Mouse (Mus musculus) thymus, adult 2 months (tissue): ENCODE measurements at regions not wholly inside any gene's neighbourhood (a gene's known extent, or its start where the extent isn't known, plus 50 kb on each side); places are given as distances from the start of the nearest gene placed in this dataset.

Experiments used
- DNase-seq: peaks from one replicate; pipeline ENCODE4 v3.0.0; 2021
- H3K27ac ChIP-seq: fragments of 200-500 bp; 2 replicates; pipeline ENCODE4 v1.5.1; 2012; ENCODE audit warnings: low read length, control low read depth; ENCODE audit not compliant: control insufficient read depth, insufficient read depth
- H3K27me3 ChIP-seq: fragments of 200-500 bp; 2 replicates; pipeline ENCODE4 v1.6.1; 2012; ENCODE audit warnings: mild to moderate bottlenecking, low read length, moderate library complexity, mixed read lengths; ENCODE audit not compliant: control insufficient read depth, insufficient read depth
- H3K36me3 ChIP-seq: fragments of 200-500 bp; 2 replicates; pipeline ENCODE4 v1.6.1; 2012; ENCODE audit warnings: mild to moderate bottlenecking, low read length, moderate library complexity; ENCODE audit not compliant: control insufficient read depth, insufficient read depth
- H3K4me1 ChIP-seq: fragments of 200-500 bp; replicated peaks from 2 replicates; pipeline ENCODE4 v1.6.1; 2012; ENCODE audit warnings: low read length; ENCODE audit not compliant: control insufficient read depth, insufficient read depth
- H3K4me3 ChIP-seq: fragments of 200-500 bp; 2 replicates; pipeline ENCODE4 v1.5.1; 2012; ENCODE audit warnings: mild to moderate bottlenecking, low read length, control low read depth, moderate library complexity; ENCODE audit not compliant: control insufficient read depth, insufficient read depth
- CTCF ChIP-seq: fragments of 200-500 bp; IDR thresholded peaks from 2 replicates; pipeline ENCODE4 v1.5.1; 2012; ENCODE audit warnings: mild to moderate bottlenecking, control low read depth, low read length, moderate library complexity, borderline replicate concordance; ENCODE audit not compliant: control insufficient read depth, poor library complexity, insufficient read depth; ENCODE audit errors: extremely low read depth
- POLR2A ChIP-seq: fragments of 200-500 bp; IDR thresholded peaks from 2 replicates; pipeline ENCODE4 v1.6.1; 2012; ENCODE audit warnings: mild to moderate bottlenecking, low read length, control low read depth, moderate library complexity; ENCODE audit not compliant: control insufficient read depth, poor library complexity, insufficient read depth; ENCODE audit errors: extremely low read depth
- WGBS: fragments of 180-500 bp; shearing (Covaris S2); methylation state at CpG from one replicate; pipeline ENCODE4 v1.1.7; 2018; 5-methylcytosine and 5-hydroxymethylcytosine counted together

- 64% methylated on average over 4 of the region's 4 CpGs for WGBS
- H3K27ac ChIP-seq: no peak overlapping the region
- H3K4me3 ChIP-seq: no peak overlapping the region
- H3K36me3 ChIP-seq: no peaks in the 10 kb centered on the region
- no peak for DNase-seq
- H3K27me3 ChIP-seq: no peaks in the 10 kb centered on the region
- H3K4me1 ChIP-seq: peaks cover 6% of the 10 kb centered on the region
- no peak for TF ChIP-seq POLR2A
- no peak for TF ChIP-seq CTCF
Observed at GRCm38 (mm10) chr8:126789076-126789475, 156.6 kb downstream of the Tomm20 start.

- no peak for TF ChIP-seq CTCF
- TF ChIP-seq POLR2A: no peak
- no peak overlapping the region for H3K27ac ChIP-seq
- H3K36me3 ChIP-seq: no peaks in the 10 kb centered on the region
- 88% methylated on average over 4 of the region's 4 CpGs for WGBS
- no peak overlapping the region for H3K4me3 ChIP-seq
- H3K27me3 ChIP-seq: no peaks in the 10 kb centered on the region
- DNase-seq: no peak
- peaks cover 6% of the 10 kb centered on the region for H3K4me1 ChIP-seq
Observed at GRCm38 (mm10) chr8:126788669-126789068, 157.0 kb downstream of the Tomm20 start.

GRCm38 (mm10) chr8:126787398-126787797, 158.2 kb downstream of the Tomm20 start:
- no peaks in the 10 kb centered on the region for H3K27me3 ChIP-seq
- H3K4me1 ChIP-seq: peaks cover 10% of the 10 kb centered on the region
- H3K36me3 ChIP-seq: no peaks in the 10 kb centered on the region
- no peak overlapping the region for H3K4me3 ChIP-seq
- no peak overlapping the region for H3K27ac ChIP-seq
- no peak for DNase-seq
- 60% methylated on average over 8 of the region's 8 CpGs for WGBS
- TF ChIP-seq POLR2A (no peak), CTCF (no peak)

- H3K27me3 ChIP-seq: no peaks in the 10 kb centered on the region
- no peak overlapping the region for H3K4me3 ChIP-seq
- no peaks in the 10 kb centered on the region for H3K36me3 ChIP-seq
- H3K4me1 ChIP-seq: peaks cover 10% of the 10 kb centered on the region
- H3K27ac ChIP-seq: no peak overlapping the region
- TF ChIP-seq POLR2A (no peak), CTCF (no peak)
- DNase-seq: no peak
- 94% methylated on average over 3 of the region's 3 CpGs for WGBS
Observed at GRCm38 (mm10) chr8:126785211-126785610, 160.4 kb downstream of the Tomm20 start.

GRCm38 (mm10) chr8:126784604-126785003, 161.0 kb downstream of the Tomm20 start:
- peaks cover 10% of the 10 kb centered on the region for H3K4me1 ChIP-seq
- no peak overlapping the region for H3K27ac ChIP-seq
- TF ChIP-seq POLR2A (no peak), CTCF (no peak)
- no peak for DNase-seq
- 92% methylated on average over 4 of the region's 4 CpGs for WGBS
- H3K27me3 ChIP-seq: no peaks in the 10 kb centered on the region
- no peak overlapping the region for H3K4me3 ChIP-seq
- H3K36me3 ChIP-seq: no peaks in the 10 kb centered on the region

- Histone ChIP-seq H3K36me3 (no peaks in the 10 kb centered on the region), H3K27ac (no peak overlapping the region), H3K4me3 (no peak overlapping the region), H3K4me1 (peaks cover 10% of the 10 kb centered on the region), H3K27me3 (no peaks in the 10 kb centered on the region)
- 96% methylated on average over 12 of the region's 12 CpGs for WGBS
- DNase-seq: no peak
- no peak for TF ChIP-seq POLR2A
Observed at GRCm38 (mm10) chr8:126783703-126784440, 161.8 kb downstream of the Tomm20 start.

- no peak for DNase-seq
- Histone ChIP-seq H3K27ac (no peak overlapping the region), H3K4me1 (peaks cover 4% of the 10 kb centered on the region; the same call in 1 of the 2 replicates), H3K27me3 (no peaks in the 10 kb centered on the region), H3K4me3 (no peak overlapping the region), H3K36me3 (no peaks in the 10 kb centered on the region)
- 95% methylated on average over 7 of the region's 7 CpGs for WGBS
- TF ChIP-seq CTCF (no peak), POLR2A (no peak)
Observed at GRCm38 (mm10) chr8:126778673-126779072, 167.0 kb downstream of the Tomm20 start.
